Mouse (Mus musculus): ENCODE results near the gene Slc35d1. TPM values are rescaled to one million over a fixed set of nuclear protein-coding genes. Genes with fewer than 3 reads are reported as not detected.
A peak's percentile ranks its signal among the peaks of the same experiment; 100 is the strongest.

Slc35d1 gene
- polyA plus RNA-seq, 1 experiment: 9.4 TPM

GRCm38 (mm10) chr4:103151946-103152345 is 63.0 kb downstream of the Slc35d1 start:
- no peak overlapping the region for H3K4me3 ChIP-seq (replicated peaks; ENCODE audit: insufficient read depth, low read depth, low read length)
- TF ChIP-seq POLR2A (IDR thresholded peaks at IDR 0.05; ENCODE audit: borderline replicate concordance, insufficient read depth, low read length): no peak
- TF ChIP-seq CTCF (IDR thresholded peaks at IDR 0.05; ENCODE audit: borderline replicate concordance, insufficient read depth, low read depth, low read length): no peak
- H3K27ac ChIP-seq (ENCODE audit: insufficient read depth, low read length): no peak overlapping the region
- DNase-seq: no peak
- no peaks in the 10 kb centered on the region for H3K27me3 ChIP-seq (ENCODE audit: control insufficient read depth, insufficient read depth, low read length)
- no peaks in the 10 kb centered on the region for H3K4me1 ChIP-seq (ENCODE audit: control insufficient read depth, insufficient read depth, low read length)
- WGBS: 58% methylated on average over 5 of the region's 5 CpGs

DNA sequence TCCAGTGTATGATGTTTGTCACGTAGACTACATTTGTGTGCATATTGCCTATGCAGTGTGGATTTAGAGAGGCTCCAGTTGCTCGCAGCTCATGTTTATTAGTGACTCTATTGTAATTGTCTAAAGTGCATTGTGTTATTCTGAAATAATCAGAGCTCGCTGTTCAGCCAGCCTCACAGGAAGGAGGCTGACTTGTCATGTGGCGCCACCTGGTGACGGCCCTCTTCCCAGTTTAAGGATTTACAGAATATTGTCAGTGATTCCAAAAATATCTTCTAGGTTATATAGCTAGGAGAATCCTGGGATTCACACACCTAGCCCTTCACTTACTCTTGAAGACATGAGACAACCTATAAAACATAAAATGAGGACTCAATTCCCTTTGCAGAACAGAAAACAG is 68.6 kb downstream of the Slc35d1 start:
- H3K4me3 ChIP-seq (replicated peaks; ENCODE audit: insufficient read depth, low read depth, low read length): no peak overlapping the region
- H3K4me1 ChIP-seq (ENCODE audit: control insufficient read depth, insufficient read depth, low read length): no peaks in the 10 kb centered on the region
- H3K27me3 ChIP-seq (ENCODE audit: control insufficient read depth, insufficient read depth, low read length): no peaks in the 10 kb centered on the region
- DNase-seq: peak; percentile 70 to 73
- 31% methylated on average over 5 of the region's 5 CpGs for WGBS
- H3K27ac ChIP-seq (ENCODE audit: insufficient read depth, low read length): no peak overlapping the region
- TF ChIP-seq POLR2A (IDR thresholded peaks at IDR 0.05; ENCODE audit: borderline replicate concordance, insufficient read depth, low read length) (no peak), CTCF (IDR thresholded peaks at IDR 0.05; ENCODE audit: borderline replicate concordance, insufficient read depth, low read depth, low read length) (peak; percentile 84)

- no peak for DNase-seq
- H3K4me3 ChIP-seq (replicated peaks; ENCODE audit: insufficient read depth, low read depth, low read length): no peak overlapping the region
- H3K27ac ChIP-seq (ENCODE audit: insufficient read depth, low read length): no peak overlapping the region
- WGBS: 91% methylated on average over 1 of the region's 1 CpGs
- no peak for TF ChIP-seq CTCF (IDR thresholded peaks at IDR 0.05; ENCODE audit: borderline replicate concordance, insufficient read depth, low read depth, low read length)
- TF ChIP-seq POLR2A (IDR thresholded peaks at IDR 0.05; ENCODE audit: borderline replicate concordance, insufficient read depth, low read length): no peak
- H3K4me1 ChIP-seq (ENCODE audit: control insufficient read depth, insufficient read depth, low read length): peaks cover 2% of the 10 kb centered on the region; the same call in 1 of the 2 replicates
- H3K27me3 ChIP-seq (ENCODE audit: control insufficient read depth, insufficient read depth, low read length): no peaks in the 10 kb centered on the region
These were observed 78.0 kb downstream of the Slc35d1 start for GRCm38 (mm10) chr4:103136946-103137345.

GRCm38 (mm10) chr4:103126533-103126932 is 88.4 kb downstream of the Slc35d1 start:
- TF ChIP-seq CTCF (IDR thresholded peaks at IDR 0.05; ENCODE audit: borderline replicate concordance, insufficient read depth, low read depth, low read length) (no peak), POLR2A (IDR thresholded peaks at IDR 0.05; ENCODE audit: borderline replicate concordance, insufficient read depth, low read length) (no peak)
- Histone ChIP-seq H3K27me3 (ENCODE audit: control insufficient read depth, insufficient read depth, low read length) (no peaks in the 10 kb centered on the region), H3K27ac (ENCODE audit: insufficient read depth, low read length) (no peak overlapping the region), H3K4me3 (replicated peaks; ENCODE audit: insufficient read depth, low read depth, low read length) (no peak overlapping the region), H3K4me1 (ENCODE audit: control insufficient read depth, insufficient read depth, low read length) (no peaks in the 10 kb centered on the region)
- DNase-seq: no peak
- 88% methylated on average over 4 of the region's 4 CpGs for WGBS

GRCm38 (mm10) chr4:103123606-103124005 is 91.4 kb downstream of the Slc35d1 start:
- no peak overlapping the region for H3K27ac ChIP-seq (ENCODE audit: insufficient read depth, low read length)
- no peak for DNase-seq
- no peak overlapping the region for H3K4me3 ChIP-seq (replicated peaks; ENCODE audit: insufficient read depth, low read depth, low read length)
- H3K27me3 ChIP-seq (ENCODE audit: control insufficient read depth, insufficient read depth, low read length): no peaks in the 10 kb centered on the region
- H3K4me1 ChIP-seq (ENCODE audit: control insufficient read depth, insufficient read depth, low read length): 0 out of 2 replicates have a peak, but pooled peaks cover 2% of the 10 kb centered on the region
- no peak for TF ChIP-seq POLR2A (IDR thresholded peaks at IDR 0.05; ENCODE audit: borderline replicate concordance, insufficient read depth, low read length)
- TF ChIP-seq CTCF (IDR thresholded peaks at IDR 0.05; ENCODE audit: borderline replicate concordance, insufficient read depth, low read depth, low read length): no peak

GRCm38 (mm10) chr4:103123086-103123485 is 91.9 kb downstream of the Slc35d1 start:
- no peak for TF ChIP-seq POLR2A (IDR thresholded peaks at IDR 0.05; ENCODE audit: borderline replicate concordance, insufficient read depth, low read length)
- no peak for TF ChIP-seq CTCF (IDR thresholded peaks at IDR 0.05; ENCODE audit: borderline replicate concordance, insufficient read depth, low read depth, low read length)
- no peak overlapping the region for H3K27ac ChIP-seq (ENCODE audit: insufficient read depth, low read length)
- no peak overlapping the region for H3K4me3 ChIP-seq (replicated peaks; ENCODE audit: insufficient read depth, low read depth, low read length)
- whole genome bisulfite sequencing: 44% methylated on average over 2 of the region's 2 CpGs
- 0 out of 2 replicates have a peak, but pooled peaks cover 2% of the 10 kb centered on the region for H3K4me1 ChIP-seq (ENCODE audit: control insufficient read depth, insufficient read depth, low read length)
- no peaks in the 10 kb centered on the region for H3K27me3 ChIP-seq (ENCODE audit: control insufficient read depth, insufficient read depth, low read length)
- DNase-seq: no peak

DNA sequence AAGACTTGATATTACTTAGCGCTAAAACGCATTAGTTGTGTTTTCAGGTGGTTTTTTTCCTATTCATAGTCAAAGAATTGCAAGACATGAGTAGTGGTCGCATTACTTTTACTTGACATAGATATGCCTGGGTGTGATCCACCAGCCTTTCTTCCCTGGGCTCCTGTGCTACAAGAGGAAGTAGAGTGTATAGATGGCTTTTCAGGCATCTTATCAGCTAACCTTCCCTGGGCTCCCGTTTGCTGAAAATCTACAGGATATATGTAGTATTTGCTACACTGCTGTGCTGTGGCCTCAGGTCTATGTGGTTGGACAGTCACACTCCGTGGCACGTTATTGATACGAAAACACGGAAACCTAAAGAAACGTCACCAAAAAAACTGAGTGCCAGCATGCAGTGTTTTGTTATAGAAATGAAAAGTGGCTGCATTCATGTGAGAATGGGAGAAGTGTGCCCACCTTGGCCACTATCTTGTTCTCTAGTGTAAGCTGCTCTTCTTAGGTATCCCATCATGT is 94.0 kb downstream of the Slc35d1 start:
- Histone ChIP-seq H3K4me1 (ENCODE audit: control insufficient read depth, insufficient read depth, low read length) (0 out of 2 replicates have a peak, but pooled peaks cover 2% of the 10 kb centered on the region), H3K27ac (ENCODE audit: insufficient read depth, low read length) (no peak overlapping the region), H3K27me3 (ENCODE audit: control insufficient read depth, insufficient read depth, low read length) (no peaks in the 10 kb centered on the region), H3K4me3 (replicated peaks; ENCODE audit: insufficient read depth, low read depth, low read length) (no peak overlapping the region)
- TF ChIP-seq CTCF (IDR thresholded peaks at IDR 0.05; ENCODE audit: borderline replicate concordance, insufficient read depth, low read depth, low read length): no peak
- no peak for TF ChIP-seq POLR2A (IDR thresholded peaks at IDR 0.05; ENCODE audit: borderline replicate concordance, insufficient read depth, low read length)
- 77% methylated on average over 9 of the region's 9 CpGs for WGBS
- no peak for DNase-seq

Other genes starting within 250 kb of the Slc35d1 start
- 0.34 and 0.43 TPM in 2 replicates for gene Tctex1d1, start 236.6 kb downstream of the Slc35d1 start, polyA plus RNA-seq (2012; rRNA removed)
- 2.3 and 2.6 TPM in 2 replicates for gene Insl5, start 188.3 kb downstream of the Slc35d1 start, polyA plus RNA-seq (2012; rRNA removed)
- 24.8 and 25.6 TPM in 2 replicates for gene Mier1, start 100.8 kb downstream of the Slc35d1 start, polyA plus RNA-seq (2012; rRNA removed)
- 4.1 and 5.3 TPM in 2 replicates for gene Wdr78, start 100.6 kb downstream of the Slc35d1 start, polyA plus RNA-seq (2012; rRNA removed)
- not detected in 2 replicates for gene 4921539E11Rik, start 75.7 kb upstream of the Slc35d1 start, polyA plus RNA-seq (2012; rRNA removed)
- 9.0 and 9.6 TPM in 2 replicates for gene Oma1, start 98.6 kb upstream of the Slc35d1 start, polyA plus RNA-seq (2012; rRNA removed)

All from cerebellum, adult 2 months (tissue).